Mouse (Mus musculus) thymus, postnatal 36 days (tissue): Measurements from ENCODE around the gene Gatd1.
A peak's percentile ranks its signal among the peaks of the same experiment; 100 is the strongest.

Experiments
- DNase-seq, 2 experiments: peaks; one replicate each; pipeline ENCODE4 v3.0.0; 2022; ENCODE audit warnings: mixed read lengths in 2 of 2

Gatd1 gene

GRCm38 (mm10) chr7:141388487-141389109 lies 25.3 kb downstream of the Gatd1 start:
- DNase-seq = no peak

DNA sequence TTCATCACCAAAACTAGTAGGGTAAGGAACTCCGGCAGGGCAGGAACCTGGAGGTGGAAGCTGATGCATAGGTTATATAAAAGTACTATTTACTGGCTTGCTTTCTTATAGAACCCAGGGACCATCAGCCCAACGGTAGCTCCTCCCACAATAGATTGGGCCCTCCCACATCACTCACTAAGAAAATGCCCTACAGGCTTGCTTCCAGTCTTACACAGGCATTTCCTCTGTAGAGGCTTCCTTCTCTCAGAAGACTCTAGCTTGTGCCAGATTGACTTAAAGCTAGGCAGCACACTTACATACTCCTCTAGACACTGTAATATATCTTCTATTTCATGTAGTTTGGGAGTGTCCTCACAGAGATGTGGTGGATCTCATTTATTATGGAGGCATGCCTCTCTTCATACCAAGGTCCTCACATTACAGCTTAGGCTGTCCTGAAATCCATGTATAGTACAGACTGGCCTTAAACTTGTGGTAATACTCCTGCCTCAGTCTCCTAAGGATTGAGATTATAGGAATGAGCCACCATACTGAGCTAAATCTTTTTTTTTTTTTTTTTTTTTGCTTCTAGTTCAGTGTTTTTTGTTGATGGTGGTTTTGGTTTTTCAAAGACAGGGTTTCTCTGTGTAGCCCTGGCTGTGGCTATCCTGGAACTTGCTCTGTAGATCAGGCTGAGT lies 26.0 kb downstream of the Gatd1 start:
- DNase-seq = no peak

DNA sequence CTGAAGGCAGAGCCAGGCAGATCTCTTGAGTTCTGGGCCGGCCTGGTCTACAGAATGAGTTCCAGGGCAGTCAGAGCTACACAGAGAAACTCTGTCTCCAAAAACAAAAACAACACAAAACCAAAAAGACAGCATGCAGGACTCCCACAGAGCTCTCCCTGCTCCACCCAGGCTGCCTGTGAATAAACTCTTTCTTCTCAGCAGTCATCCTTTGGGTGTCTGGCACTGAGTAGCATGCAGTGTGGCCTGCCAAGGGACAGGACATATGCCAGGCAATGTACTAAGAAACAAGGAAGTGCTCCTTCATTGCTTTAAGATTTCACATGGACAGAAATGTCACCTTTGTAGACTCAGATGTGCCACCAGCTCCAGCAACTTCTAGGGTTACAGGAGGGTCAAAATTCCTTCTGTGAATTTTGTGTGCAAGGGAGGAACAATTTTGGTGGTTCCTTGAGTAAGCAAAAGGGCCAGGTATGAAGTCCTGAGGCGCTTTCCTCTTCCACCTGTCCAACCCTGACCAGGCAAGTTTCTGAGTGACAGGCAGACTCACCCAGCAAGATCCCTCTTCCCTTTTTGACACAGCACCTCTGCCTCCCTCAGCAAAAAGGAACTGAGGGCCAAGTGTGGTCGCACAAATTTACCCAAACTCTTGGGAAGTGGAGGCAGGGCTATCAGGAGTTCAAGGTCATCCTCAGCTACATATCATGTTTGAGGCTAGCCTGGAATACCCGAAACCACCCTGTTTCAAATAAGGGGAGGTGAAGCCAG lies 32.7 kb downstream of the Gatd1 start:
- no peak for DNase-seq

DNA sequence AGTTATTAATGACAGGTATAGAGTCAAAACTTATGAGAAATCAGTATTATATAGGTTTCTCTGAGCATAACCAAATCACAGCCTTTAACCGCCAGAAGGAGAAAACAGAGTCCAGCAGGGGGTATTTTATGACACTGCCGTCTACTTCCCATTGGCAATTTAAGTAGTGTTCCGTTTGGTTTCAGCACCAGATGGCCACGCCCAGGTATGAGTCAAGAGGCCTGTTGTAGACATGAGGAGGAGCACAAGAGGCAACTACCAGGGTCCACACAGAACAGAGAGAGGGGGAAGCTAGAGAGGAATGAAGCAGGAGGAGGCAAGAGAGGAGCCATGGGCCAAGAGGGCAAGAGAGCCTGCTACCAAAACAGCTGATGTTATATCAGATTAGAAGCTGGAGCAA lies 34.4 kb downstream of the Gatd1 start:
- DNase-seq = no peak

DNA sequence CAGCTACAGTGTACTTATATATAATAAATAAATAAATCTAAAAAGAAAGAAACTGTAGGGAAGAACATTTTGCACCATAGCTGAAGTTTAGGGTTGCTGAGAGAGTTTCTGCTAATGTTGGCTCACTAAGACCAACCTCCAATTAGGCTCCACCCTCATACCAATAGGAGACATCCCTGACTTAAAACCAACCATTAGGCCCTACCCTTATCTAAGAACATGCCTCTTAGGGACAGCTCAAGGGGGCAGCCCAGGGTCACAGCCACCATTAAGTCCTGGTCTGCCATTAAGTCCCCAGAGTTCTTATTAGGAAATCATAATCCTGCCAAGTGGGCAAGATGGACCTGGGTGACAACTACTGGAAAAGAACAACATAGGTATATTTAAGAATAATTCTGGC lies 39.5 kb downstream of the Gatd1 start:
- DNase-seq = no peak

DNA sequence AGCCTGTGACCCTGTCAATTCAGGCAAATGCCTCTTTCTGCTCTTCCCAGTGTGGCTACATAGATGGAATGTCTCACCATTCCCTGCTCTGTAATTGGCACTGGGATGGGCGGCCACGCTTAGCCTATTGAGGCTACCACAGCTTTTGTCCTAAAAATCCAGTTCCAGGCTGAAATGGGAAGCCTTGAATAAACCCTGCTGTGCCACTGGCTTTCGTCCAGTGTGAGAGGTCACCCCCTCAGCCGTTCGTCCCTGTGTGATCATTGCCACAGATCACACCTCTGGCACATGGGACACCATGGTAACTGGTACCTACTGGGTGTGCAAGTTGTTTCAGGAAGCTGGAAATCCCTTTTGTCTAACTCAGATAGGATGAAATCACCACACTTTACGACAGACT lies 40.3 kb downstream of the Gatd1 start:
- DNase-seq = no peak

DNA sequence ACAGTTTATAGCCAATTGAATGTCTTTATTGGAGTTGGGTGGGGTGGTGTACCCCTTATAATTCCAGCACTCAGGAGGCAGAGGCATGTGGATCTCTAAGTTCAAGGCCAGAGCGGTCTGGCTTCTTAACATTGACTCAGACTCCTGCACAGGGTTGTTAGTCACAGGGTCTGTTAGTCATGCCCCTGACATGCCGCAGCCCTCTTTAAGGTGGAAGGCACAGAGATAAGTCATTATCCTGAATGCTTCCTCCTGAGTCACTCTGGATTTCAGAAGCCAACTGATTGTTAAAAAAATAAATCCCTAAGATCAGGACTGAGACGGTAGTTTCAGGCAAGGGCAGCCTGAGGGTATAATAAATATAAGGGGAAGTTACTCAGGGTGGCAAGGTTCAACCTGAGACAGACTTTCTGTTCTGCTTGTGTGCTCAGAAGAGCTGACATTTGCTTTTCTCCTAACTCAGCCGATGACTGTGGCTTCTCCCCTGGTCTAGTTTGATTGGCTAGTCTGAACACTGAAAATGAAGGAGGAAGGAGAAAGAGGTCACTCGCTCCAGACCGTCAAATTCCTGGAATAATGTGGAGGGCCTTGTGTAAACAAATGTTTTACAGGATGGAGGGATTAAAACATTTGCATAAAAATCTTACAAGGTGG lies 41.9 kb downstream of the Gatd1 start:
- DNase-seq = no peak

- no peak for DNase-seq
Measured at GRCm38 (mm10) chr7:141369918-141370317, 44.0 kb downstream of the Gatd1 start.

DNA sequence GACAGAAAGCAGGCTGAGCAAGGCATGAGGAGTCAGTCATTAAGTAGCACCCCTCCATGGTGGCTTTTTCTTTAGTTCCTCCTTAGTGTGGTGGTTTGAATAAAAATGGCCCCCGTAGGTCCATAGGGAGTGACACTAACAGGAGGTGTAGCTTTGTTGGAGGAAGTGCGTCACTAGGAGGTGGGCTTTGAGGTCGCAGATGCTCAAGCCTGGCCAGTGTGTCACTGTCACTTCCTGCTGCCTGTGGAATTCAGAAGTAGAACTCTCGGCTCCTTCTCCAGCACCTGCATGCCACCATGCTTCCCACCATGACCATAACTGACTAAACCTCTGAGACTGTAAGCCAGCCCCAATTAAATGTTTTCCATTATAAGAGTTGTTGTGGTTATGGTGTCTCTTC lies 46.6 kb downstream of the Gatd1 start:
- DNase-seq = no peak

GRCm38 (mm10) chr7:141365049-141365445 lies 48.9 kb downstream of the Gatd1 start:
- no peak for DNase-seq

DNA sequence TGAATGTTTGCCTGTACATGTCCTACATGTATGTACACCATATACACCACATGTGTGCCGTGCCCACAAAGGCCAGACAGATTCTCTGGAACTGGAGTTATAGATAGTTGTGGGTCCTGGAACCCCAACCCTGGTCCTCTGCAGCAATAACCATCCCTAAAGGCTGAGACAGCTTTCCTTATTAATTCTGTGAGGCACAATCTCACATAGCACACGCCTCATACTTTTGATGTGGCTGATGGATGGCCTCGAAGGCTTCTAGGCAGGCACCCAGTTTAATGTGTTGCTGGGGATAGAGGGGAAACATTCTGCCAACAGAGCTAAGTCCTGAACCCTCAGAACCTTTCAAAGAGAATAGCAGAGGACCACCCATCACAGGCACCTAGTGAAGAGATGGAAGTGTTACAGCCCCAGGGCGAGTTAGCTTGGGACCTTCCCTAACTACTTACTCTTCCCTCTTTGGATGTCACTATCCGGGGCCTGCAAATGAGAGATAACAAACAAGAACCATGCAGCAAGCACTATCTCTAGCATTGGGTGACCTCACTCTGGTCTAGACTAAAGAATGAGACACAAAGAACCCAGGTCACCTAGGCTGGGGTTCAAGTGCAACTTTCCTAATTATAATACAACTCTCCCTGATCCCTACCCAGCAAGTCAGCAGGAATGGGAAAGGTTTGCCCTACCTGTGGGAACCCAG lies 49.4 kb downstream of the Gatd1 start:
- no peak for DNase-seq

GRCm38 (mm10) chr7:141363752-141364125 lies 50.2 kb downstream of the Gatd1 start:
- no peak for DNase-seq

DNA sequence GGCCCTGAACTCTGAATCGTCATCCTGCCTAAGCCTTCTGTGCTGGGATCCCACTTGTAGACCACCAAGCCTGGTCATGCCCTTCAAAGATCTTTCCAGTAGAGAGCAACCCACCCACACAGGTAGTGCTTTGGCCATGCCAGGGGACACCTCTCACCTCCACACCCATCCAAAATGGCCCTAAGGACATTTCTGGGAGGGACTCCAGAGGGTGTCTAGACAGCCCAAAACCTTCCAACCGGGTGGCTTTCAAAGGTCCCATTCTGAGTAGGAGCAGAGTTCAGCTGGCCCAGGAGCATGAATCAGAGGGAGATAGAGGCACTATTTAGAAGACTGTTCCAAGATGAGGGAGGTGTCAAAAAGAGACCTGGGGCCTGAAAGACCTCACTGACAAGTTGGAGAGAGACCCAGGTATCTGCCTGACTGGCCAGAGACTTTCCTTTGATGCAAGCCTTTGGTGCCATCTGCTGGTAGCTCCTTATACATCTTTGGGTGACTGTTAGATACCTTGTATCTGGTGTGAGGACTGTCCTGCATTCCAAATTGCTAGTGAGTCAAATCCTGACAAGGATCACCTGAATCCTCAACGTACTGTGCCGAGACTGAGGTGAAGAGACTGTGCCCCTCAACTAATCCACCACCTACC lies 50.7 kb downstream of the Gatd1 start:
- DNase-seq = peak; percentile 56 to 58

DNA sequence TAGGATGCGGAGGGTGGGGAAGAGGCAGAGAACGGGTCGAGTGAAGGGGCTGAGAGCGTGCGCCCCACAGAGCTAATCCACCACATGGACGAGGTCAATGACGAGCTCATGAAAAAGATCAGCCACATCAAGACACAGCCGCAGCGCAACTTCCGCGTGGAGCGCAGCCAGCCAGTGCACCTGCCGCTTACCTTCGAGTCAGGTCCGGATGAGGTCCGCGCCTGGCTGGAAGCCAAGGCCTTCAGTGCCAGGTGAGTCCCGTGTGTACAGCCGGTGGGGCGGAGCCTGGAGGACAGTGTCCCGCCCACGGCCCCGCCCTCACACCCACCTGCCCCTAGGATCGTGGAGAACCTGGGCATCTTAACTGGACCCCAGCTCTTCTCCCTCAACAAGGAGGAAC lies 52.4 kb downstream of the Gatd1 start:
- peak; percentile 24 to 50 for DNase-seq
